Mouse (Mus musculus) CH12.LX (cell line): ENCODE measurements around the gene Cnnm3. TPM values are rescaled to one million over a fixed set of nuclear protein-coding genes. Genes with fewer than 3 reads are reported as not detected.
A peak's percentile ranks its signal among the peaks of the same experiment; 100 is the strongest.

Experiments
- DNase-seq: peaks from one replicate; pipeline ENCODE4 v3.0.0-alpha.2; 2013; ENCODE audit errors: extremely low read depth
- H3K27ac ChIP-seq: 2 replicates; pipeline ENCODE4 v1.5.1; 2012; ENCODE audit warnings: low read depth, mild to moderate bottlenecking, control low read depth, moderate library complexity; ENCODE audit not compliant: insufficient read depth
- H3K27me3 ChIP-seq: replicated peaks from 2 replicates; pipeline ENCODE3; 2012; ENCODE audit warnings: inconsistent platforms
- H3K36me3 ChIP-seq, 2 experiments: replicated peaks in 1 of 2; 2 replicates each; pipeline versions ENCODE3 to v1.6.1; 2012; ENCODE audit warnings: inconsistent platforms in 1 of 2, low read length in 1 of 2, mild to moderate bottlenecking in 1 of 2, mixed read lengths in 1 of 2, moderate library complexity in 1 of 2; ENCODE audit not compliant: control insufficient read depth in 1 of 2, insufficient read depth in 1 of 2
- H3K4me1 ChIP-seq, 2 experiments: 2 replicates each; pipeline ENCODE4 v1.6.1; 2012; ENCODE audit warnings: inconsistent platforms in 1 of 2, moderate library complexity in 1 of 2; ENCODE audit not compliant: insufficient read depth in 2 of 2, control insufficient read depth in 1 of 2
- H3K4me2 ChIP-seq: 2 replicates; pipeline ENCODE4 v1.6.1; 2012; ENCODE audit warnings: low read depth, mild to moderate bottlenecking, control low read depth; ENCODE audit not compliant: poor library complexity, insufficient read depth, severe bottlenecking
- H3K4me3 ChIP-seq, 3 experiments: fragments of 150-350 bp in 1 of 3; sonication (generic) in 1 of 3; replicated peaks in 1 of 3; 2 replicates each; pipeline versions ENCODE3 to v1.5.1; 2011 to 2012; ENCODE audit warnings: low read depth in 2 of 3, low read length in 2 of 3, mild to moderate bottlenecking in 2 of 3, moderate library complexity in 2 of 3, control low read depth in 1 of 3, improper control_type of control experiment in 1 of 3, inconsistent platforms in 1 of 3, mixed read lengths in 1 of 3; ENCODE audit not compliant: poor library complexity in 1 of 3
- H3K79me2 ChIP-seq: replicated peaks from 2 replicates; pipeline ENCODE4 v1.6.1; 2012; ENCODE audit warnings: mild to moderate bottlenecking, moderate library complexity; ENCODE audit not compliant: control insufficient read depth, poor library complexity, insufficient read depth, severe bottlenecking; ENCODE audit errors: extremely low read depth
- H3K9ac ChIP-seq: 2 replicates; pipeline ENCODE4 v1.6.1; 2012; ENCODE audit warnings: low read depth, mild to moderate bottlenecking, control low read depth, moderate library complexity; ENCODE audit not compliant: insufficient read depth
- H3K9me3 ChIP-seq: replicated peaks from 2 replicates; pipeline ENCODE3; 2012; ENCODE audit warnings: low read length, inconsistent platforms, mixed read lengths
- CHD2 ChIP-seq: IDR thresholded peaks from 2 replicates; pipeline ENCODE4 v1.6.1; 2011; ENCODE audit warnings: low read length, improper control_type of control experiment
- CTCF ChIP-seq, 2 experiments: IDR thresholded peaks in 1 of 2; conservative IDR thresholded peaks in 1 of 2; 2 replicates each; pipeline ENCODE4 v1.5.1; 2011 to 2012; ENCODE audit warnings: low read depth in 2 of 2, low read length in 2 of 2, improper control_type of control experiment in 1 of 2, inconsistent platforms in 1 of 2, mild to moderate bottlenecking in 1 of 2, moderate library complexity in 1 of 2
- EP300 ChIP-seq: IDR thresholded peaks from 2 replicates; pipeline ENCODE4 v1.6.1; 2011; ENCODE audit warnings: low read length, improper control_type of control experiment
- GABPA ChIP-seq: IDR thresholded peaks from 2 replicates; pipeline ENCODE4 v1.6.1; 2012; ENCODE audit warnings: low read depth, low read length, improper control_type of control experiment, inconsistent platforms; ENCODE audit not compliant: insufficient replicate concordance
- IRF4 ChIP-seq: IDR thresholded peaks from 2 replicates; pipeline ENCODE4 v1.6.1; 2014; ENCODE audit warnings: low read depth, mild to moderate bottlenecking, inconsistent platforms, low read length, improper control_type of control experiment
- JUN ChIP-seq: IDR thresholded peaks from 2 replicates; pipeline ENCODE4 v1.6.1; 2011; ENCODE audit warnings: low read depth, mild to moderate bottlenecking, low read length, improper control_type of control experiment, moderate library complexity; ENCODE audit not compliant: insufficient read depth
- JUND ChIP-seq: conservative IDR thresholded peaks from 2 replicates; pipeline ENCODE4 v1.6.1; 2011; ENCODE audit warnings: low read depth, low read length, improper control_type of control experiment
- KAT2A ChIP-seq: IDR thresholded peaks from 2 replicates; pipeline ENCODE4 v1.6.1; 2012; ENCODE audit warnings: low read length, improper control_type of control experiment, inconsistent platforms; ENCODE audit not compliant: insufficient replicate concordance
- MAFK ChIP-seq: IDR thresholded peaks from 2 replicates; pipeline ENCODE4 v1.6.1; 2011; ENCODE audit warnings: low read length, improper control_type of control experiment; ENCODE audit not compliant: insufficient replicate concordance
- MXI1 ChIP-seq: IDR thresholded peaks from 2 replicates; pipeline ENCODE4 v1.6.1; 2011; ENCODE audit warnings: mild to moderate bottlenecking, low read depth, low read length, improper control_type of control experiment
- MYC ChIP-seq: IDR thresholded peaks from 2 replicates; pipeline ENCODE4 v1.6.1; 2011; ENCODE audit warnings: low read depth, mild to moderate bottlenecking, improper control_type of control experiment, low read length
- NELFE ChIP-seq: IDR thresholded peaks from 2 replicates; pipeline ENCODE4 v1.6.1; 2011; ENCODE audit warnings: low read depth, low read length, improper control_type of control experiment
- NRF1 ChIP-seq: IDR thresholded peaks from 2 replicates; pipeline ENCODE4 v1.6.1; 2014; ENCODE audit warnings: low read depth, mild to moderate bottlenecking, inconsistent platforms, low read length, improper control_type of control experiment, moderate library complexity
- POLR2A ChIP-seq: IDR thresholded peaks from 2 replicates; pipeline ENCODE4 v1.6.1; 2011; ENCODE audit warnings: low read depth, mild to moderate bottlenecking, improper control_type of control experiment, low read length
- RAD21 ChIP-seq: IDR thresholded peaks from 2 replicates; pipeline ENCODE4 v1.6.1; 2011; ENCODE audit warnings: low read depth, mild to moderate bottlenecking, low read length, improper control_type of control experiment, moderate library complexity
- RCOR1 ChIP-seq: conservative IDR thresholded peaks from 2 replicates; pipeline ENCODE4 v1.6.1; 2012; ENCODE audit warnings: low read depth, mild to moderate bottlenecking, inconsistent platforms, low read length, improper control_type of control experiment
- SMC3 ChIP-seq: IDR thresholded peaks from 2 replicates; pipeline ENCODE4 v1.6.1; 2011; ENCODE audit warnings: low read depth, low read length, improper control_type of control experiment
- TCF12 ChIP-seq: IDR thresholded peaks from 2 replicates; pipeline ENCODE4 v1.6.1; 2014; ENCODE audit warnings: low read depth, mild to moderate bottlenecking, inconsistent platforms, low read length, improper control_type of control experiment
- UBTF ChIP-seq: IDR thresholded peaks from 2 replicates; pipeline ENCODE4 v1.6.1; 2012; ENCODE audit warnings: low read depth, mild to moderate bottlenecking, inconsistent platforms, low read length, improper control_type of control experiment, moderate library complexity
- USF2 ChIP-seq: conservative IDR thresholded peaks from 2 replicates; pipeline ENCODE4 v1.6.1; 2011; ENCODE audit warnings: low read depth, low read length, improper control_type of control experiment
- ZC3H11A ChIP-seq: IDR thresholded peaks from 2 replicates; pipeline ENCODE4 v1.6.1; 2012; ENCODE audit warnings: low read depth, mild to moderate bottlenecking, inconsistent platforms, low read length, improper control_type of control experiment
- ZMIZ1 ChIP-seq: IDR thresholded peaks from 2 replicates; pipeline ENCODE4 v1.6.1; 2012; ENCODE audit warnings: low read depth, mild to moderate bottlenecking, inconsistent platforms, low read length, improper control_type of control experiment
- dilution Hi-C: fragments of 300-500 bp; cut with MboI; formaldehyde crosslinking; loops from 2 replicates; pipeline ENCODE4 v1.14.3; 2020; ENCODE audit warnings: low sequenced_read_pairs; ENCODE audit not compliant: extremely low pct_unique_long_range_greater_than_20kb, extremely low pct_ligation_motif_present
- in situ Hi-C: fragments of 300-500 bp; cut with MboI; formaldehyde crosslinking; loops from 3 replicates; pipeline ENCODE4 v1.14.3; 2019; ENCODE audit warnings: low sequenced_read_pairs, low pct_ligation_motif_present, low pct_unique_long_range_greater_than_20kb, mixed read lengths
- polyA plus RNA-seq: library from polyadenylated mRNA; unstranded; fragments of >175 nt; gene quantifications from 2 replicates; pipeline ENCODE4 v1.2.1, GENCODE M21; 2012; ENCODE audit warnings: low read depth; ENCODE audit not compliant: insufficient read length
- total RNA-seq, 2 experiments: library from RNA; depleted of rRNA; stranded (reverse); fragments of 300-350 nt in 1 of 2; fragments of >200 nt in 1 of 2; gene quantifications; 2 replicates each; pipeline ENCODE4 v1.2.3; 2012 to 2014

Gene Cnnm3
- total and polyA plus RNA-seq, 3 experiments: 3.0 to 9.2 (median 8.8) TPM

DNA sequence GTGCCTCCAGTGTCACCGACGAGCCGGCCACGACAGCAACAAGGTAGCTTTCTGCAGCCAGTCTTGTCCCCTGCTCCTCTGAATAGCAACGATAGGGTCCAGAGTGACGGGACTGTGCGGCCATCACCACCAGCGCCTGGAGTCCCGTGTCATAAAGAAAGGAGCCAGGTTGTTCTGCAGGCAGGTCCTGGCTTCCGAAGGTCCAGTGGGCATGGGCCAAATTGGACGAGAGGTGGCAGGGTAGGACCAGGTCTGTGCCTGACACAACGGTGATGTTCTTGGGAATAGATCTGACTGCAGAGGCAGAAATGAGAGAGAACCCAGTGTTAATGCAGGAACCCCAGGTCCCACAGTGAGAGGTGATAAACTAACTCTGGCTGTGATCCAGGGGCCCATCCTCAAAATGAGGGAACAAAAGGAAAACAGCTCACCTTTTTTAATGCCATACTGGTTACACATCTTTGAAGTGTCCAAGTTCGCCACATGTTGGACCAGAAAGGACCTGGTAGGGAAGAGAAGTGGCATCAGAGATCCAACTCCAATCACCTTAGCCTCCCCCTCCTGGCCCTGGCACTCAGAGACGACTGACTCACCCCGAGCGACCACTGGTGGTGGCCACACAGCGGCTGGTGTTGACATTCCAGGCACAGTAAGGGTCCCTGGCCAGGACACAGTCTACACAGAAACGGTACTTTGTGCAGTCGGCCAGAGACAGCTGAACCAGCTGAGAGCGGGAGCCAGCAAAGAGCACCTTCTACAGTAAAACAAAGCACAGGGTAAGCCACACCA lies 38.6 kb downstream of the Cnnm3 start:
- dilution Hi-C loops (no loop called here), in situ Hi-C loops (no loop called here)
- Histone ChIP-seq H3K4me2 (no peak overlapping the region), H3K4me1 (peaks cover 5 to 13% of the 10 kb centered on the region in 2 experiments), H3K27ac (no peak overlapping the region), H3K36me3 (peaks cover 26 to 43% of the 10 kb centered on the region in 2 experiments), H3K4me3 (no peak overlapping the region), H3K27me3 (no peaks in the 10 kb centered on the region), H3K79me2 (no peaks in the 10 kb centered on the region), H3K9ac (no peak overlapping the region), H3K9me3 (no peaks in the 10 kb centered on the region)
- TF ChIP-seq TCF12 (no peak), MAFK (no peak), MYC (no peak), MXI1 (no peak), NRF1 (no peak), GABPA (no peak), EP300 (no peak), POLR2A (no peak), ZMIZ1 (no peak), RCOR1 (no peak), IRF4 (no peak), JUND (no peak), NELFE (no peak), SMC3 (no peak), ZC3H11A (no peak)
- DNase-seq: no peak

DNA sequence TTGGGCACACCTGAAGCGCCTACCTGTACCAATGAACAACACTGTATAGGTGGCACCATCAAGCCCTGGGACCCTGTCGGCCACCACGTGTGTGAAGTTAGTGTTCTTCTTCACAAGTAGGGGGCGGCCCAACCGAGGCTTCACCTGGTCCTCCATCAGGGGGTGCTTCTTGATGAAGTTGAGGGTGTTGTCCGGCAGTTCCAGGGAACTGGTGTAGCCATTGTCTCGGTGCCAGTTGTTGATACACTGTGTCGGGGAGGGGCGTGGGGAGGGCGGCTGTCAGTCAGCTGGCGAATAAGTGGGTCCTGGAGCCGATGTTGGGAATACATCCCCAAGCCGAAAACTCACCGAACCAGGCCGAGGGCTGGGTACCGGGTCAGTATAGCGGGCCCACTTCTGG lies 40.2 kb downstream of the Cnnm3 start:
- Histone ChIP-seq H3K9ac (no peak overlapping the region), H3K4me3 (no peak overlapping the region), H3K27ac (no peak overlapping the region), H3K79me2 (no peaks in the 10 kb centered on the region), H3K4me2 (no peak overlapping the region), H3K9me3 (no peaks in the 10 kb centered on the region)
- no peak for DNase-seq
- in situ Hi-C loops: no loop called here
- dilution Hi-C loops: no loop called here
- TF ChIP-seq RAD21 (peak; percentile 1), KAT2A (no peak), RCOR1 (no peak), JUN (no peak), USF2 (no peak), ZC3H11A (no peak), CTCF (conservative IDR thresholded peaks at IDR 0.05 in 1 of 2, IDR thresholded peaks at IDR 0.05 in 1 of 2; ENCODE audit: low read depth in 2 of 2, low read length in 2 of 2) (peak in 1 of 2 experiments; percentile 26; a peak in 2 of 4 replicates), UBTF (no peak), CHD2 (no peak), SMC3 (0 out of 2 replicates have a peak, but pooled peaks have one; percentile 16)
- TF ChIP-seq, all 38 proteins: peak for 3
- Histone ChIP-seq H3K36me3 (peaks cover 26 to 43% of the 10 kb centered on the region in 2 experiments), H3K4me1 (peaks cover 10 to 21% of the 10 kb centered on the region in 2 experiments), H3K27me3 (peaks cover 2% of the 10 kb centered on the region)
